Mouse (Mus musculus): ENCODE results near the gene Mast4. TPM values are rescaled to one million over a fixed set of nuclear protein-coding genes. Genes with fewer than 3 reads are reported as not detected.

The Mast4 gene
- polyA plus RNA-seq, 1 experiment, result 7.9 TPM

- no peak for DNase-seq (ENCODE audit: low read depth)
These were observed 408.3 kb downstream of the Mast4 start for GRCm38 (mm10) chr13:102925844-102926598.

GRCm38 (mm10) chr13:102919741-102920140, 414.6 kb downstream of the Mast4 start:
- DNase-seq (ENCODE audit: low read depth), result no peak

- DNase-seq (ENCODE audit: low read depth), result no peak
These were observed 415.7 kb downstream of the Mast4 start for GRCm38 (mm10) chr13:102918616-102919015.

- DNase-seq (ENCODE audit: low read depth), result no peak
These were observed 419.0 kb downstream of the Mast4 start for GRCm38 (mm10) chr13:102915341-102915740.

- DNase-seq (ENCODE audit: low read depth), result no peak
These were observed 419.5 kb downstream of the Mast4 start for GRCm38 (mm10) chr13:102914800-102915199.

- DNase-seq (ENCODE audit: low read depth), result no peak
These were observed 420.4 kb downstream of the Mast4 start for GRCm38 (mm10) chr13:102913919-102914318.

GRCm38 (mm10) chr13:102912867-102913266, 421.4 kb downstream of the Mast4 start:
- no peak for DNase-seq (ENCODE audit: low read depth)

- no peak for DNase-seq (ENCODE audit: low read depth)
These were observed 424.5 kb downstream of the Mast4 start for GRCm38 (mm10) chr13:102909654-102910418.

- DNase-seq (ENCODE audit: low read depth), result no peak
These were observed 427.7 kb downstream of the Mast4 start for GRCm38 (mm10) chr13:102906661-102907009.

- DNase-seq (ENCODE audit: low read depth), result no peak
These were observed 428.2 kb downstream of the Mast4 start for GRCm38 (mm10) chr13:102906004-102906660.

GRCm38 (mm10) chr13:102905361-102905950, 428.8 kb downstream of the Mast4 start:
- no peak for DNase-seq (ENCODE audit: low read depth)

- no peak for DNase-seq (ENCODE audit: low read depth)
These were observed 430.6 kb downstream of the Mast4 start for GRCm38 (mm10) chr13:102903689-102904088.

GRCm38 (mm10) chr13:102902123-102902522, 432.2 kb downstream of the Mast4 start:
- no peak for DNase-seq (ENCODE audit: low read depth)

- DNase-seq (ENCODE audit: low read depth), result no peak
These were observed 433.8 kb downstream of the Mast4 start for GRCm38 (mm10) chr13:102900531-102900930.

- no peak for DNase-seq (ENCODE audit: low read depth)
These were observed 434.2 kb downstream of the Mast4 start for GRCm38 (mm10) chr13:102900083-102900420.

GRCm38 (mm10) chr13:102899253-102900082, 434.8 kb downstream of the Mast4 start:
- DNase-seq (ENCODE audit: low read depth), result no peak

GRCm38 (mm10) chr13:102898374-102899131, 435.7 kb downstream of the Mast4 start:
- DNase-seq (ENCODE audit: low read depth), result peak; percentile 84

- DNase-seq (ENCODE audit: low read depth), result peak; percentile 81
These were observed 438.0 kb downstream of the Mast4 start for GRCm38 (mm10) chr13:102896322-102896721.

GRCm38 (mm10) chr13:102895894-102896293, 438.4 kb downstream of the Mast4 start:
- DNase-seq (ENCODE audit: low read depth), result no peak

Data from gonadal fat pad, adult 2 months (tissue).